Mouse (Mus musculus) thymus, adult 2 months (tissue): ENCODE measurements around the gene Caap1. TPM values are rescaled to one million over a fixed set of nuclear protein-coding genes. Genes with fewer than 3 reads are reported as not detected.

ENCODE experiments used
- DNase-seq: peaks from one replicate; pipeline ENCODE4 v3.0.0; 2021
- H3K27ac ChIP-seq: fragments of 200-500 bp; 2 replicates; pipeline ENCODE4 v1.5.1; 2012; ENCODE audit warnings: low read length, control low read depth; ENCODE audit not compliant: control insufficient read depth, insufficient read depth
- H3K27me3 ChIP-seq: fragments of 200-500 bp; 2 replicates; pipeline ENCODE4 v1.6.1; 2012; ENCODE audit warnings: mild to moderate bottlenecking, low read length, moderate library complexity, mixed read lengths; ENCODE audit not compliant: control insufficient read depth, insufficient read depth
- H3K36me3 ChIP-seq: fragments of 200-500 bp; 2 replicates; pipeline ENCODE4 v1.6.1; 2012; ENCODE audit warnings: mild to moderate bottlenecking, low read length, moderate library complexity; ENCODE audit not compliant: control insufficient read depth, insufficient read depth
- H3K4me1 ChIP-seq: fragments of 200-500 bp; replicated peaks from 2 replicates; pipeline ENCODE4 v1.6.1; 2012; ENCODE audit warnings: low read length; ENCODE audit not compliant: control insufficient read depth, insufficient read depth
- H3K4me3 ChIP-seq: fragments of 200-500 bp; 2 replicates; pipeline ENCODE4 v1.5.1; 2012; ENCODE audit warnings: mild to moderate bottlenecking, low read length, control low read depth, moderate library complexity; ENCODE audit not compliant: control insufficient read depth, insufficient read depth
- CTCF ChIP-seq: fragments of 200-500 bp; IDR thresholded peaks from 2 replicates; pipeline ENCODE4 v1.5.1; 2012; ENCODE audit warnings: mild to moderate bottlenecking, control low read depth, low read length, moderate library complexity, borderline replicate concordance; ENCODE audit not compliant: control insufficient read depth, poor library complexity, insufficient read depth; ENCODE audit errors: extremely low read depth
- POLR2A ChIP-seq: fragments of 200-500 bp; IDR thresholded peaks from 2 replicates; pipeline ENCODE4 v1.6.1; 2012; ENCODE audit warnings: mild to moderate bottlenecking, low read length, control low read depth, moderate library complexity; ENCODE audit not compliant: control insufficient read depth, poor library complexity, insufficient read depth; ENCODE audit errors: extremely low read depth
- WGBS: fragments of 180-500 bp; shearing (Covaris S2); methylation state at CpG from one replicate; pipeline ENCODE4 v1.1.7; 2018; 5-methylcytosine and 5-hydroxymethylcytosine counted together
- polyA plus RNA-seq: library from polyadenylated mRNA; depleted of rRNA; stranded (reverse); fragments of >200 nt; gene quantifications from 2 replicates; pipeline ENCODE4 v1.2.3, GENCODE M21; 2012

The Caap1 gene
- polyA plus RNA-seq, 1 experiment = 6.1 TPM

DNA sequence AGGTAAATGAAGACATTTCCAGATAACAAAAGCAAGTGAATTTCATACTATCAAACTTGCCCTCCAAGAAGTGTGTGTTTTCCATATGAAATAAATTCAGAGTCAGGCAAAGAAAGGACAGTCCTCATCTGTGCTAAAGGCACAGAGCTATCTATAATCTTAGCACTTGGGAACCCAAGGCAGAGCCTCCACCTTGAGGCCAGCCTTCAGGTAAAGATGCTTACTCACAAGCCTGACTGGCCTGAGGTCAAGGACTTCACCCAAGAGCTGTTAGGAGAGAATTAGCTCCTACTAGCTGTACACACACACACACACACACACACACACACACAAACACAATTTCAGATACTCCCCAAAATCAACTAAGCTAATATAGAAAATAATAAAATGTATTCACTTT, 36.1 kb upstream of the Caap1 start:
- H3K27ac ChIP-seq = no peak overlapping the region
- no peaks in the 10 kb centered on the region for H3K4me1 ChIP-seq
- no peak overlapping the region for H3K4me3 ChIP-seq
- no peaks in the 10 kb centered on the region for H3K36me3 ChIP-seq
- DNase-seq = no peak
- TF ChIP-seq CTCF (no peak), POLR2A (no peak)
- H3K27me3 ChIP-seq = no peaks in the 10 kb centered on the region

DNA sequence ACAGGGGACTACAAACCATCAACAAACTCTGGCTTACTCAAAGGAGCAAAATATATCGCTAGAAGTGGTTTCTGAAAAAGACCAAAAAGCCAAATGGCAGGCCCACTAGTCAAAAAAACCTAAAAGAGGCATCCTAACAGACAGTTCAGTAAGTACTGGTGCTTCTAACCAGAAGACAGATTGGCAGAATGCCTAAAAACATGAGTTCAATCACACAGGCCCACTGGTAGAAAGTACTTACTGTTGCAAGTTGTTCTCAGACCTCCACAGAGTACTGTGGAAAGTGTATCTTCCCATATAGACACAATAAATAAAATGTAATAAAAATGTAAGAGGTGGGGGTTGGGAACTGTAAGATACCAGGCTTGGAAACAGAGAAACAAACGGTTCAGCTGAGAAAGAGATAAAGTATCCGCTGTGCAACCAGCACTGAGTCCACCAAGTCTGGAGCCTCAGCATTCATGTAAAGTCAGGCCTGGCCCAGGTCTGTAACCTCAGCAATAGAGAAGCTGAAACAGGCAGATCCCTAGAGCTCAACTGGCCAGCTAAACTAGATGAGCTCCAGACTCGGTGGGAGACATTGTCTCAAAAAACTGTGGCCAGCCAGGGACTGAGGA, 35.3 kb upstream of the Caap1 start:
- TF ChIP-seq POLR2A (no peak), CTCF (no peak)
- no peak overlapping the region for H3K27ac ChIP-seq
- H3K27me3 ChIP-seq = no peaks in the 10 kb centered on the region
- WGBS = 86% methylated on average over 4 of the region's 4 CpGs
- DNase-seq = no peak
- H3K4me1 ChIP-seq = no peaks in the 10 kb centered on the region
- H3K36me3 ChIP-seq = no peaks in the 10 kb centered on the region
- H3K4me3 ChIP-seq = no peak overlapping the region

DNA sequence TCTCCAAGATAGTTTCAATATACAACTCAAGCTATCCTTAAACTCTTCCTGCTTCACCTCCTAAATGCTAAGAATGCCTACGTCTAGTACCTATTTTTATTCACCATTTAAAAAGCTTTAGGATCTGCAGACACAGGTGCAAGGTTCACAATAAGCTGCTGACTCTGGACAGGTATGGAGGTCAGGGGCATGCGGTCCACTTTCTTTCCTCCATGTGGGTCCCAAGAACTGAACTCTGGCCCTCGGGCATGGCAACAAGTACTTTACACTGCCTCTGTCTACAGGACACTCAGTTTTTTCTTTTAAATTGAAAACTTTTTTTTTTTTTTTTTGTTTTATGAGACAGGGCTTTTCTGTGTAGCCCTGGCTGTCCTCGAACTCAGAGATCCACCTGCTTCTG, 16.1 kb upstream of the Caap1 start:
- Histone ChIP-seq H3K36me3 (peaks cover 36% of the 10 kb centered on the region), H3K27me3 (no peaks in the 10 kb centered on the region), H3K4me1 (no peaks in the 10 kb centered on the region), H3K27ac (no peak overlapping the region), H3K4me3 (no peak overlapping the region)
- 96% methylated on average over 4 of the region's 4 CpGs for WGBS
- no peak for DNase-seq
- TF ChIP-seq POLR2A (no peak), CTCF (no peak)

DNA sequence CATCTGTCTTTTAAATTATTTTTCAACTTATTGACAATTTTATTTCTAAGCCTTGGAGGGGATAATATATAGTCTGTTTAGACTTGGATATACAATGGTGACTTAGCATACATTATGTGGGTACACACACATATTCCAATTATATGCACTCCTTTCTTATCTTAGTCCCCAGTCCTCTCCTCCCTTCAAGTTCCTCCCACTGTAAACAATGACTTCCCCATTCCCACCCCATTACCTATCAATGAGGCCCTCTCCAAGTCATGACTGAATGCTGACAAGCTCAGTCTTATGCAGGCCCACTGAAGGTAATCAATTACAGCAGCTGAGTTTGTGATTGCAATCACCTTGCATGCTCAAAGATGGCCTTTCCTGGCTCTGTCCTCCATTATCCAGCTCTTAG, 7.7 kb upstream of the Caap1 start:
- Histone ChIP-seq H3K4me3 (no peak overlapping the region), H3K4me1 (no peaks in the 10 kb centered on the region), H3K36me3 (peaks cover 5% of the 10 kb centered on the region), H3K27me3 (no peaks in the 10 kb centered on the region), H3K27ac (no peak overlapping the region)
- TF ChIP-seq POLR2A (no peak), CTCF (no peak)
- DNase-seq = no peak

DNA sequence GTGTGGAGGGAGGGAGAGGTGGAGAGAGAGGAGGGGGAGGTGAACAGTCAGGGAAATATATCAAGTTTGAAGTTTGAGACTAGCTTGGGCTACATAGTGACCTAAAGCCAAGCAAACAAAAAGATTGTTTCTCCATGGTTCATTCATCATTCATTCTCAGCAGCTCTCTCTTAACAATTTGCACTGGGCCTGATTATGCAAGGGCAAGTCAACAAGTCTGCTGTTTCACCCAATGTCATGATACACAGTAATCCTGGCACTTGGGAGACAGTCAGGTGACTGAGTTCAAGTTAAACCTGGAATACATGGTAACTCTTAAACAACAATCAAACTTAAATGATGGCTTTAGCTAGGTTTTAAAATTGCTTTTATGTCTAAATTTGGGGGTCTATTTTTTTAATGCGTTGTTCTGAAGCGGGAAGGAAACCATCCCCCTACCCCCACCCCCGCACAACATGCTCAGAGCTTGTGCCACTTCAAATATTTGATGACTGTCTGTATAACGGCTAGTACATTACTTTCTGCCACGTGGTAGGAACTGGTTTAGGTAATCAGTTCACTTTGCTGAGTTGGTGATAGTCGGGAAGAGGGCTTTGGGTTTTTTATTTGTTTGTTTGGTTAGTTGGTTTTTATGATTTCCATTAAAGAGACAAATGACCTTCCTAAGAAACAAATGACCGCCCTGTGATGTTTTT, 5.5 kb upstream of the Caap1 start:
- no peaks in the 10 kb centered on the region for H3K27me3 ChIP-seq
- no peak overlapping the region for H3K4me3 ChIP-seq
- H3K27ac ChIP-seq = no peak overlapping the region
- no peaks in the 10 kb centered on the region for H3K36me3 ChIP-seq
- no peak for TF ChIP-seq POLR2A
- TF ChIP-seq CTCF = no peak
- DNase-seq = no peak
- 83% methylated on average over 7 of the region's 7 CpGs for WGBS
- no peaks in the 10 kb centered on the region for H3K4me1 ChIP-seq

DNA sequence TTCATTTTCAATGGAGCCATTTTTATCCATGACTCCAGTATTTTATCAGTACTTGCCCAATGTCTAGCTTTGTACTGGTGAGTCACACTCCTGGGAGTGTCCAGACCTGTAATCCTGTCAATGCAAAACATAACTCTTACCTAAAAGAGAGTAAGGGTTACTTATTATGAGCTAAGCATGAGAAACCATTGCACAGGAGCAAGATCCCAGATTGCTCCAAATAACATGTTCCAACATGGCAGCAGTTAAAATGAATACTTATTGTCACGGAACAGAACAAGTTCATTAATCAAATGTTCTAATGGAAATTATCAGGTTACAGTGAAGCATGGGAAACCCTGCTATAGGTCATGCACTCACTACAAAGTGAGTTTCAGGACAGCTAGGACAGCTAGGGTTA, 3.7 kb upstream of the Caap1 start:
- 85% methylated on average over 1 of the region's 1 CpGs for WGBS
- no peaks in the 10 kb centered on the region for H3K4me1 ChIP-seq
- H3K27me3 ChIP-seq = no peaks in the 10 kb centered on the region
- TF ChIP-seq POLR2A (no peak), CTCF (no peak)
- no peak overlapping the region for H3K4me3 ChIP-seq
- H3K27ac ChIP-seq = no peak overlapping the region
- no peak for DNase-seq
- H3K36me3 ChIP-seq = no peaks in the 10 kb centered on the region
